Mouse (Mus musculus): ENCODE measurements around the gene Gpam. TPM values are rescaled to one million over a fixed set of nuclear protein-coding genes. Genes with fewer than 3 reads are reported as not detected.
"Not testable (repeated sequence)": the region's sequence is repeated elsewhere in the genome, so short reads cannot be mapped to it uniquely, and the experiment has no call there.

Gene Gpam
- total RNA-seq (2015) = 1.7 and 1.8 TPM in 2 replicates
- total RNA-seq (2017) = 4.4 and 9.3 TPM in 2 replicates

- no peak for ATAC-seq (ENCODE audit: poor library complexity, severe bottlenecking)
Measured at GRCm38 (mm10) chr19:55127072-55127718, at the start of gene Gpam. Gpam (minus strand) TSS chr19:55127238.

- ATAC-seq (ENCODE audit: poor library complexity, severe bottlenecking) = no peak
Measured at GRCm38 (mm10) chr19:55171585-55171984, 44.5 kb upstream of the Gpam start.

- ATAC-seq (ENCODE audit: poor library complexity, severe bottlenecking) = no peak
Measured at GRCm38 (mm10) chr19:55170399-55170798, 43.4 kb upstream of the Gpam start.

- not testable (repeated sequence) for ATAC-seq (ENCODE audit: poor library complexity, severe bottlenecking)
Measured at GRCm38 (mm10) chr19:55169236-55169729, 42.2 kb upstream of the Gpam start.

GRCm38 (mm10) chr19:55168360-55168759 is 41.3 kb upstream of the Gpam start:
- no peak for ATAC-seq (ENCODE audit: poor library complexity, severe bottlenecking)

- no peak for ATAC-seq (ENCODE audit: poor library complexity, severe bottlenecking)
Measured at GRCm38 (mm10) chr19:55167741-55168140, 40.7 kb upstream of the Gpam start.

- no peak for ATAC-seq (ENCODE audit: poor library complexity, severe bottlenecking)
Measured at GRCm38 (mm10) chr19:55166741-55167140, 39.7 kb upstream of the Gpam start.

- no peak for ATAC-seq (ENCODE audit: poor library complexity, severe bottlenecking)
Measured at GRCm38 (mm10) chr19:55165954-55166353, 38.9 kb upstream of the Gpam start.

GRCm38 (mm10) chr19:55165183-55165865 is 38.3 kb upstream of the Gpam start:
- no peak for ATAC-seq (ENCODE audit: poor library complexity, severe bottlenecking)

- ATAC-seq (ENCODE audit: poor library complexity, severe bottlenecking) = no peak
Measured at GRCm38 (mm10) chr19:55164162-55164561, 37.1 kb upstream of the Gpam start.

GRCm38 (mm10) chr19:55162271-55162670 is 35.2 kb upstream of the Gpam start:
- ATAC-seq (ENCODE audit: poor library complexity, severe bottlenecking) = no peak

- ATAC-seq (ENCODE audit: poor library complexity, severe bottlenecking) = no peak
Measured at GRCm38 (mm10) chr19:55159826-55160225, 32.8 kb upstream of the Gpam start.

- ATAC-seq (ENCODE audit: poor library complexity, severe bottlenecking) = no peak
Measured at GRCm38 (mm10) chr19:55158606-55159005, 31.6 kb upstream of the Gpam start.

GRCm38 (mm10) chr19:55157029-55157428 is 30.0 kb upstream of the Gpam start:
- no peak for ATAC-seq (ENCODE audit: poor library complexity, severe bottlenecking)

GRCm38 (mm10) chr19:55152983-55153382 is 25.9 kb upstream of the Gpam start:
- no peak for ATAC-seq (ENCODE audit: poor library complexity, severe bottlenecking)

GRCm38 (mm10) chr19:55152274-55152673 is 25.2 kb upstream of the Gpam start:
- ATAC-seq (ENCODE audit: poor library complexity, severe bottlenecking) = not testable (repeated sequence)

GRCm38 (mm10) chr19:55149646-55150045 is 22.6 kb upstream of the Gpam start:
- no peak for ATAC-seq (ENCODE audit: poor library complexity, severe bottlenecking)

- no peak for ATAC-seq (ENCODE audit: poor library complexity, severe bottlenecking)
Measured at GRCm38 (mm10) chr19:55148109-55148508, 21.1 kb upstream of the Gpam start.

- ATAC-seq (ENCODE audit: poor library complexity, severe bottlenecking) = no peak
Measured at GRCm38 (mm10) chr19:55147568-55147967, 20.5 kb upstream of the Gpam start.

GRCm38 (mm10) chr19:55145136-55145535 is 18.1 kb upstream of the Gpam start:
- no peak for ATAC-seq (ENCODE audit: poor library complexity, severe bottlenecking)

GRCm38 (mm10) chr19:55144691-55145090 is 17.7 kb upstream of the Gpam start:
- no peak for ATAC-seq (ENCODE audit: poor library complexity, severe bottlenecking)

Data from megakaryocyte, adult 5-6 weeks (primary cell).